Mouse (Mus musculus) thymus, postnatal 10 days (tissue): ENCODE data around the gene Trmt112.
A peak's percentile ranks its signal among the peaks of the same experiment; 100 is the strongest.

Experiments
- DNase-seq, 2 experiments: peaks; one replicate each; pipeline ENCODE4 v3.0.0; 2021; ENCODE audit warnings: low spot score in 2 of 2

The Trmt112 gene

DNA sequence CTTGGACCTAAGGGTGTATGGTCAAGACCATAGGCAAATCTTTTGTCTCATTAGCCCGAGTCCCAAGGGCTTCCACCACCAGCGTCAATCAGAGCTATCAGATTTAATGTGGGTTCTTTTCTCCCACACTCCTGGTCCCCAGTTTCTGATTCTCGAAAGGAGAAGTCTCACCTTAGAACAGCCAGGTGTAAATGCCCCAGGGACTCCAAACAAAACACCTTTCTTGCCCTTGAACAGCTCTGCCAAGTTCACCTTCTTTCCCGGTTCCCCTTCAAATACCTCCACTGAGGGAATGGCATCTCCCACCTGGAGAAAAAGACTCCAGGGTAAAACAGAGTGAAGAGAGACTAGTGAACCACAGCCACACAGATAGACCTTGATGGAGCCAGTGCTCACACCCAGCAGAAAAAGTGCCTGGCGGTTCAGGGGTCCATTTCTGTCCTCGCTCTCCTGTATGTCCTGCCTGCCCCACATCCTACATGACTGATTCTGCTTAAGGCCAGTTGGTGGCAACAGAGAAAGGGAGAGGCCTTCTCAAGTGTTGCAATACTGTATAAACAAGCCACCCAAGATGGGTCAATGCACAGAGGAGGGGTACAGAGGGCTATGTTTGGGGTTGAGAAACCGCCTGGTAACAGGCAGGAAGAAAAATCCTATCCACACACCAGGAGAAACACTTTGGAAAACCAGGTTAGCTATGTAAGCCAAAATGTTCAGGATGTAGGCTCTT lies 1.5 kb upstream of the Trmt112 start:
- DNase-seq, result no peak

DNA sequence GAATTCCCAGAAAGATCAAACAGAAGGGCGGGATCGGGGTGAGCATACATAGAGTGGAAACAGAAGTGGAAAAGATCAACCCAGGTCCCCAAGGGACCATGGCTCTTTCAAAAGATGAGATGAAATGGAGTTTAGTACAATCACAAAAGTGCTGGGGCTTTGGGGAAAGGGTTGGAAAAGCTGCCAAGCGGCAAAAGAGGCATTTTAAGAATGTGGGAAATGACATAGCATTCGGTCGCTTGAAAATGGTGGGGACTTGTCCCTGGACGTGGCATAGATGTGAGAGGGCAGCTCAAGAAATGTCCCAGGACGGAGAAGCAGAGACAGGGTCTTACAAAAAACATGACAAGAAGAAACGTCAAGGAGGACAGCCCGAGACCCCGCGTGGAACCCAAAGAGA lies 477 bp upstream of the Trmt112 start:
- no peak for DNase-seq

- DNase-seq, result peak in 1 of 2 experiments; percentile 54
These were observed 808 bp downstream of the Trmt112 start for GRCm38 (mm10) chr19:6910306-6910705.

GRCm38 (mm10) chr19:6911101-6912074 lies 1.9 kb downstream of the Trmt112 start:
- DNase-seq, result no peak

- DNase-seq, result no peak
These were observed 2.9 kb downstream of the Trmt112 start for GRCm38 (mm10) chr19:6912205-6912970.

DNA sequence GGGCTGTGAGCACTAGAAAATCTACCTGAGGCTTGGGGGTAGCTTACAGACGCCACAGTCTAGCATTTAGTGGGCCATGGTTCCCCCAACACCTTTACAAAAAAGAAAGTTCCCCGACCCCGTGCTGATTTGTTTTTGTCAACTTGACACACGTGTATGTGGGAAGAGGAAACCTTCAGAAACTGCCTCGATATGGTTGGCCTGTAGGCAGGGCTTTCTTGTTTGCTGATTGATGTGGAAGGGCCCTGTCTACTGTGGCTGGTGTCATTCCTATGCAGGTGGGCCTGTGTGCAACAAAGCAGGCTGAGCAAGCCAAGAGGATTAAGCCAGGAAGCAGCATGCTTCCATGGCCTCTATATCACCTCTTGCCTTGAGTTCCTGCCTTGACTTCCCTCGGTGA lies 3.5 kb downstream of the Trmt112 start:
- no peak for DNase-seq

DNA sequence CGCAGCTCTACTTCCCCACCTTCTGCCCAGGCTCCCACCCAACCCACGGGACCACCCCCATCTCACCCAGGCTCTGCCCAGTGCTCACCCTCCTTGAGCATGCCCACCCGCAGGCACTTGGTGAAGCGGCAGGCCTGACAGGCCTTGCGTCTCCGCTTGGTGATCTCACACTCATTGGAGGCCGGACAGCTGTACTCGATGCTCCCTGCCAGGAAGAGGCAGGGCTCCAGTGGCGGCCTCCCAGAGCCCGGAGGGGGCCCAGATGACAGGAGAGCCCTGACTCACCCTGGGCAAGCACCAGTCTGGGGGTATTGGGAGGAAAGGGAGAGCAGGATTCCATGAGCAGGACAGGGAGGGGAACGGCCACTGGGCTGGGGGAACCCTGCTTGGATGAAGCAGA lies 4.5 kb downstream of the Trmt112 start:
- DNase-seq, result no peak

GRCm38 (mm10) chr19:6914540-6914939 lies 5.0 kb downstream of the Trmt112 start:
- no peak for DNase-seq

GRCm38 (mm10) chr19:6915276-6915675 lies 5.8 kb downstream of the Trmt112 start:
- DNase-seq, result no peak

DNA sequence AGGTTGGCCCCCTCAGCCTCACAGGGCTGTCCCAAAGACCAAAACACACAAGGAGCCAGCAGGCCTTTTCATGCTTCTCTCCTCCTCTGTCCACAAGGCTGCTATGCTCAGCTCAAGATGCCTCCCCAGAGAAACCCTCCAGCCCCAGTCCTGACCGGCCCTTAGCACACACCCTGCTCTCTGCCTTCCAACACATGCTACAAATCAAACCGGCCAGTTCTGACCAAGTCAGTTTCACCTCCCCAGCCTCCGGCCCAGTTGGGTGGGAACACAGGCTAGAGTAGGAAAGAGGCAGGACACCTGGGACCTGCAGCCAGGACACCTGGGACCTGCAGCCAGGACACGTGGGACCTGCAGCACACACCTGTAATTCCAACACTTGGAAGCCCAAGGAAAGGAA lies 7.0 kb downstream of the Trmt112 start:
- DNase-seq, result no peak

GRCm38 (mm10) chr19:6918321-6918720 lies 8.8 kb downstream of the Trmt112 start:
- no peak for DNase-seq

GRCm38 (mm10) chr19:6919431-6919830 lies 9.9 kb downstream of the Trmt112 start:
- no peak for DNase-seq

- DNase-seq, result no peak
These were observed 10.6 kb downstream of the Trmt112 start for GRCm38 (mm10) chr19:6919876-6920740.

GRCm38 (mm10) chr19:6920741-6921636 lies 11.5 kb downstream of the Trmt112 start:
- peak; percentile 60 to 68 for DNase-seq

DNA sequence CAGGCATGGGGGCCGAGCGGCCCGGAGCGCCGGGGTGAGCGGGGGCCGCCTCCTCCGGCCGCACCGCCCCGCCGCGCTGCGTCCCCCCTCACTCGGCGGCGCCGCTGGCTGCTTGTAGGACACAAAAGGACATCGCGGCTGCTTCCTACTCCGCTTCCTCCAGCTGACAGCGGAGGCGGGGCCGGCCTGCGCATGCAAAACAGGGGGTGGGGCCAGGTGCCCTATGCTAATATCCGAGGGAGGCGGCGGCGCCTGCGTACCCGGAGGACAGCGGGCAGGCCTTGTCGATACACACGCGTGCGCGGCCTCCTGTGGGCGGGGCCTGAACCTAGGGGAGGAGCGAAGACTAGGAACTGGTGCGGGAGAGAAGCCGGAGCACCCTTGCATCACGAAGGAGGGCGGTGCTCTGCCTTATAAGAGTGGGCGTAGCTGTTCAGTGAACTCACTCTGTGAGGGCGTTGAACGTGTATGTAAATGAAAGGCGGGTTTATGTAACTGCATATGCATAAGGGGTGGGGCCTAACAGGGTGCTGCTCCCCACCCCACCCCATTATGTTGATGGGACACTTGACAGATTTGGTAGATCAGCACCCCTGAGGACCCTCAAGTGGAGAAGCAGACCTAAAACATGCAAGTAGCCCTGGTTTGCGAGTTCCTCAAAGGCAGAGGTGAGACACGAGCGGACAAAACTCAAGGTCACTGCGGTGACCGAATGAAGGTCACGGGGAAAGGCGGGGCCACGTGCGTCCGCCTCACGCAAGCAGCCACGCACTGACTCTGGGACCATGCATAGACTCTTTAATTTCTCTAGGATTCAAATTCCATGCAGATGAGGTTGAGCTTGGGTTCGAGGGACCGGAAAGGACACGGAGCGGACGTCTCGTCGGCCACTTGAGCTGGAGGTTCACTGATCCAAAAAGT lies 12.4 kb downstream of the Trmt112 start, which contains the start of gene Esrra:
Gene Esrra (minus strand): TSS at position 167 of the 921 bp plus-strand sequence.
- peak; percentile 100 for DNase-seq

DNA sequence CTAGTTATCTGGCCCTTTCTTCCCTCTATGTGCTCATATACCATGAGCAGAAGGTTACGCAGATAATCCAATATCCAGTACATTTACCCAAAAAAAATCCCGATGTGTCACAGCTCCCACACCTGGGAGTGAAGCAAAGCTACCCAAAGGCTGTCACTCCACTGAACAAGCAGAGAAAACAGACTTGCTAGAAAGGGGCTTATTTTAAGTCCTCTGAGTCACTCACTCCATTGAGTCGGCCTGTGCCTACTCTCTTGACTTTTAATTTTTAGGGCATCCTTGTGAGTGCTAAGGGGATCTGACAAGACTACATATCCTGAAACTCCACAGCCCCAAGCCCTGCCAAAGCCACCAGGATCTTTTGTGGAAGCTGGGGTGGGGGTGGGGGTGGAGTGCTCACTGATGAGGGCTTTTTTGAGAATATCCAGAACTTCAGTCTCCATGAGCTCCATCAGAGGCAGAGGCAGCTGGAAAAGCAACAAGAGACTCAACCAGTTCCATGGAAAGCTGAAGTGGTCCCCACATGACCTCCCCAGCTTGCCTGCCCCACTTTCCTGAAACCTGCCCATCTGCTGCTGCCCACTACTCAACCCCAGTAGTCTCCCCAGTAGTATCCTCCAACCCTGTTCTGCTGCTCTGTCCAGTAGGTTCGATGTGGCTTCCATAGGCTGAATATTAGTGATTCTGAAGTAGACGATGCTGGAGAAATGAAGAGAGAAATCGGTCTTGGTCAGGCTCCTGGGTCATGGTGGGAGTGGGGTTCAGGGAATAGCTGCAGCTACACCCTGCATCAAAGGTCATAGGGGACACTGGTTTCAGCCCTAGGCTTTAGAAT lies 13.6 kb downstream of the Trmt112 start:
- no peak for DNase-seq

- DNase-seq, result peak; percentile 66 to 90
These were observed 15.2 kb downstream of the Trmt112 start for GRCm38 (mm10) chr19:6924461-6925306.
